Mouse (Mus musculus) lung, postnatal 0 days (tissue): ENCODE measurements around the gene Hip1.

Experiments used
- CTCF ChIP-seq: IDR thresholded peaks from 2 replicates; pipeline ENCODE4 v1.5.1; 2016; ENCODE audit warnings: antibody characterized with exemption, mild to moderate bottlenecking
- EP300 ChIP-seq: IDR thresholded peaks from 2 replicates; pipeline ENCODE4 v1.6.1; 2016; ENCODE audit warnings: antibody characterized with exemption, mild to moderate bottlenecking, control low read depth

DNA sequence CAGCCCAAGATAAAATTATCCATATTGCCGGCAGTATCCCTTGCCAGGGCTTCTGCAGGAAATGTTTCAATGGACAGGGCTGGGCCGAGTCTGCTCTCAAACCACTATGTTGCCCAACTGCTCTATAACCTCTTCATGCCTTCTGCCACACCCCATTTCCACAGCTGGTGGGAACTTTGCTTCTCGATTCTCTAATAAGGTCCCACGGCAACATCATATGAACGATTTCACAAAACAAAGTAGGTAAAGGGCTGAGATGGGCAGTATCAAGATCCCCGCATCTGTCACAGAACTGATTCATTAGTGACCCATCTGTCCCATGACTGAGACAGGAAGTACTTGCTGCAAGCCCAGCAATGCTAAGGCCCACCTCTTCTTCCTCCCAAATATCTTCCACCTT, 76.6 kb downstream of the Hip1 start:
- TF ChIP-seq CTCF (no peak), EP300 (no peak)
